Mouse (Mus musculus) layer of hippocampus, adult 6 months (tissue): ENCODE measurements around the gene Phrf1. TPM values are rescaled to one million over a fixed set of nuclear protein-coding genes. Genes with fewer than 3 reads are reported as not detected.

ENCODE experiments used
- long read RNA-seq, 2 experiments: library from polyadenylated mRNA; unstranded; transcript quantifications; one replicate each; pipeline ENCODE4 v2.0.0; 2019 to 2020
- microRNA-seq: library from miRNA; unstranded; fragments of <30 nt; microRNA quantifications from one replicate; pipeline ENCODE4 v1.2.0, GENCODE M21; 2020
- polyA plus RNA-seq: library from polyadenylated mRNA; unstranded; fragments of <200 nt; fragmentation: Nextera tagmentation; gene quantifications from 2 replicates; pipeline ENCODE4 v1.2.3, GENCODE M21; 2021

The Phrf1 gene
- 21.3 and 23.3 TPM in 2 replicates for polyA plus RNA-seq
- long read RNA-seq, experiment 1, full-length matches to known transcripts, result 4 of 41 reads
- long read RNA-seq, experiment 1, partial matches to known transcripts, result 24 of 41 reads
- long read RNA-seq, experiment 1, other reads (novel, unspliced or antisense), result 13 of 41 reads
- long read RNA-seq, experiment 2, full-length matches to known transcripts, result 27 of 133 reads
- long read RNA-seq, experiment 2, partial matches to known transcripts, result 71 of 133 reads
- long read RNA-seq, experiment 2, other reads (novel, unspliced or antisense), result 35 of 133 reads

DNA sequence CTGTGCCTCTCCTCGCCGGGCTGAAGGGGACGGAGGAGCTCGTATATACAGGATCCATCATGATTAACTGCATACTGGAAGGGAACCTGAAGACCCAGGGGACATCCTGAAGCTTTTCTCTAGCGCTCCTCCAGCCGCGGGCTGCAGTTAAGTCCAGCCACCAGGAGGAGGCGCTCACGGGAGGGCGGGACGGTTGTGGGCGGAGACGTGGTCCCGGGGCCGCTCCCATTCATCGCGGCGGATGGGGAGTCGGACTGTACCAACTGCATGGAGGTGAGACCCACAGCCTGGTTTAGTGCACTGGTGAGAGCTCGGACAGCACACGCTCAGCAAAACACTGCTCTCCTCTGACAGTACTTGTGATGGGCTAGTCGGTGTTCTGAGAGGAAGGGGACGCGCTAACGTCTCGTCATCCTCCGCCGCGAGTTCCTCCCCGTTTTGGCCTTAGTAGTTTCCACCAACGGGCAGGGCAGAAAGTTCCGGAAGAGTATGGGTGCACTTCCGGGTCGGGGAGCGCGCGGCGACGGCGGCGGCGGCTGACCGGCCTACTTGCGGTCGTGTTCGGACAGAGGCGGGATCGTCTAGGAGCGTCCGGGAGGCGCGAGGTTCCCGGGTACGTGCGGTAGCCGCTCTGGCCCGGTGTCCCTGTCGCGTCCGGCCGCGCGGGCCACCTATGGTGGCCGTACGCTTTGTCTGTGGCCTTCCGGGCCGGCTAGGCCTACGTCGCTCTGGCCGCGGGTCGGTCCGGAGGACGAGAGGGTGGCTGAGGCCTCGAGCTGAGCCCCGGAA, at the start of gene Phrf1:
Gene Phrf1, plus strand, starts transcription at position 506 of the 789 bp plus-strand sequence.

DNA sequence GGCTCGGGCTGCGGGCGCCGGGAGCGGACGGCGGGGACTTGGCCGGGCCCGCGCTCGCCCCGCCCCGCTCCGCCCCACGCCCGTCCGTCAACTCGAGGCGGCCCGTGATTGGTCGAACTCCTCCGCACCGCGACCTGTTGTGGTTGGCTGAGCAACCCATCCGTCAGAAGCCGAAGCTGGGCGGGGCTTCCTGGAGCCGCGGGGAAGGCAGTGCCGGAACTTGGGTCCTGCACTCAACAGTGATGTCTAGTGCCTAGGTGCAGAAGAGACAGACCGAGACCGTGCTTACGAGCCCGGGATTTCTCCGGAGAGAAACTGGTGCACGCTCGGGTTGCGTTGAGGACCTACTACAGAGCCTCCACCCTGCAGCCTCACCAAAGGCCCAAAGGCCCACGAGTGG, 34.6 kb upstream of the Phrf1 start, which contains the start of the genes Hras and Lrrc56:
Gene Hras, minus strand, starts transcription at position 58 of the 400 bp plus-strand sequence.
Gene Lrrc56, plus strand, starts transcription at position 210 of the 400 bp plus-strand sequence.

DNA sequence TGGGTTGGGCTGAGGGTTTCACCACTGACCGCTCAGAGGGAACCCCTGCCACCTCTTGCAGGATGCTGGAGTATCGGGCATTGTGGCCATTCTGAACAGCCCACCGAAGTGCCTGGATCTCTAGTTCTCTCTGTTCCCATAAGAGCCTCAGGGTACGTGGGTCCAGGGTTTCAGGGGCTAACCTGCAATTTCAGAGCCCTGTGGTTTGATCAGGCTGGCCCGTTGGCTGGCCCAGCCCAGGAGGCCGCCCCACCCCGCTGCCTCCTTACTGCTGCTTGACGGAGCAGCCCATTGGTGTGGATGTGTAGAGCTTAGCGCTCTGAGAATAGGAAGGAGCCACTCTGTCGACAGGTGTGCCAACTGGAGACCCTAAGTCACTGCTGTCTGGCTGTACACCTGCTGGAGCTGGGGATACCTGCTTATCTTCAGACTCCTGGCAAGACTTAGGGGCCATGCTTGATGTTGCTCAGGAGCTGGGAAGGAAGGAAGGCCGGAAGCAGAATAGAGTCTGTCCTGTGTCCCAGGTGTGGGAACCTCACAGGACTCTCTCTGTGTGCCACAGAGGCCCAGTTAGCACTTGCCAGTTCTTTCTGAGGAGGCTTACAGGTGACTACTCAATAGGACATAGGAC, 14.9 kb upstream of the Phrf1 start, which contains the start of gene Lmntd2:
Gene Lmntd2, minus strand, starts transcription at position 476 of the 631 bp plus-strand sequence.

DNA sequence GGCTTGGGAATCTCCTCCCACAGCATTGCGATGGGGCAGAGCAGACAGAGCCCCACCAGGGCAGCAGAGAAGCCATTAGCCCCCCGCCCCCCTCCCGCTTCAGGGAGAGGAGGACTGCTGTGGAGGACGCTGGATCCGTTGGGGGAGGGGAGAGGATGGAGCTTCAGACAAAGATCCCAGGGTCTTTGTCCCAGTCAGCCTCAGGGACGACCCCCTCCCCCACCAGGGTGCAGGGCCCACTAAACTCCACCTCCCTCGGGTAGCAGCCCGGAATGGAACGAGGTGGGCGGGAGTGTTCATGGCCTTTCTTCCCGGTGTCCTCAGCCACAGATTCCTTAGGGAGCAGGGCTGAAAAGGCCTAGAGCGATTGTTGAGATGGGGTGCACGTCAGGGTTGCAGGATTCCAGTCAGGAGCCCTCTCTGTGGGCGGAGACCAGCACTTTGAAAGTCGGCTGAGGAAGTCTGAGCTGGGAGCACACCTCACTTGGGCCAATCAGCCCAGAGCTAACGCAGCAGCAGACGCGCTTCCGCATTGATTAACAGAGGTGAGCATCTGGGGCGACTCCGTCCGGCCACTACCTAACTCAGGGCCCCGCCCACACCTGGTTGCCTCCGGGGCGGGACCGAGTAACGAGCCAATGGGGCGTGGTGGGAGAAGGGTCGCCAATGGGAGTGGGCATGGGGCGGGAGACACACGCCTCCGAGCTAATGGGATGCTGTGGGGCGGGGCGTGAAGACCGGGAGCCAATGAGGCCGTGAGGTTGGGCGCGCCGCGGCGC, 13.3 kb upstream of the Phrf1 start, which contains the start of gene Rassf7:
Gene Rassf7, plus strand, starts transcription at position 760 of the 779 bp plus-strand sequence.

DNA sequence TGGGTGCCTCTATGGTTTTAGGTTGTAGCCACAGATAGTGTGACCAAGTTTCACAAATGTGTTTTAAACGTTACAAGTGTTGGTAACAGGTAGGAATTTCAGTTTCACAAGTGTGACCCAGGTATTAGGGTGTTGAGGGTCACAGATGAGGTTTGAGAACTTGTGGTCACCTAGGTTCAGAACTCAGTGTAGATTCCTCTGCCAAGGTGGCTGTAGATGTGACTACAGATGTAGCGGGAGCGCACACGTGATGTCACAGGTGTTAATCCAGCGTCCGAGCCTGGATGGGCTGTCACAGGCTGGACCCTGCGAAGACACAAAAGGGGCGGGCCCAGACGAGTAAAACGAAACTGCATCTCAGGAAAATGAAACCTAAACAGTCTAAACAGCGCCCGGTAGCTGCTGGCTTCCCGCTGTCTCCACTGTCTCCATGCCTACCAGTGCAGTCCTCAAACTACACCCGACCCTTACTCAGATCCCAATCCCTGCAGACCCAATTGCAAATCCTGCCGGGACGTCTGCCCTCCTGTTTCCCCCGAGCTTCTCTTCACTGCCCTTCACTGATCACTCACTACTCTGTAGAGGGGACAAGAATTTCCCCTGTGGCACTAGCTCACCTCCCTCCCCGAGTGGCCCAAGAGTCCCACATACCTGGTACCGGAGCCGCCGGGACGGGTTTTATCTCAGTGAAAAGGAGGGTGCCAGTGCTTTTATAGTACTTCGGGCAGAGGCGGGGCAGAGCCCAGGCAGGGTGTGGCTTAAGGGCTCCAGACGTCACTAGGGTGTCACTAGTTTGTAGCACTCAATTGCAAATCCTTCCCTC, 37.4 kb downstream of the Phrf1 start, which contains the start of gene Irf7:
Gene Irf7, minus strand, starts transcription at position 743 of the 823 bp plus-strand sequence.

DNA sequence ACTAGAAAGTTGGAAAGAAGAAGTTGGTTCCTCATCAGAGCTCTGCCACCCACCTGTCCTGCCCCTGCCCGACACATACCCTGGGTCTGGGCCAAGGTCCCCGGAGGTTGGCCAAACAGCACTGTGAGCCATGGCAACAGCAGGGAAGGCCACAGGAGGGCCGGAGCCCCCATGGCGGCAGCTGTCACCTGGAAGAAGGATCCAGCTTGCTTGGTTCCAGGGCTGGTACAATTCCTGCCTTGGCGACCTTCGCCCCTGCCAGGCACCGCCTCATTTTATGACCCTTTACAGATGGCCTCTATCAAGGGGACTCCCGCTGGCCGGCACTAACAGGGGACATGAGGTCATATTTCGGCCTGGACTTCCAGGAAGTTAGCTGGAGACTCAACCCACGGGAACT, 48.0 kb downstream of the Phrf1 start, which contains the start of gene Cdhr5:
Gene Cdhr5, minus strand, starts transcription at position 241 of the 400 bp plus-strand sequence.

DNA sequence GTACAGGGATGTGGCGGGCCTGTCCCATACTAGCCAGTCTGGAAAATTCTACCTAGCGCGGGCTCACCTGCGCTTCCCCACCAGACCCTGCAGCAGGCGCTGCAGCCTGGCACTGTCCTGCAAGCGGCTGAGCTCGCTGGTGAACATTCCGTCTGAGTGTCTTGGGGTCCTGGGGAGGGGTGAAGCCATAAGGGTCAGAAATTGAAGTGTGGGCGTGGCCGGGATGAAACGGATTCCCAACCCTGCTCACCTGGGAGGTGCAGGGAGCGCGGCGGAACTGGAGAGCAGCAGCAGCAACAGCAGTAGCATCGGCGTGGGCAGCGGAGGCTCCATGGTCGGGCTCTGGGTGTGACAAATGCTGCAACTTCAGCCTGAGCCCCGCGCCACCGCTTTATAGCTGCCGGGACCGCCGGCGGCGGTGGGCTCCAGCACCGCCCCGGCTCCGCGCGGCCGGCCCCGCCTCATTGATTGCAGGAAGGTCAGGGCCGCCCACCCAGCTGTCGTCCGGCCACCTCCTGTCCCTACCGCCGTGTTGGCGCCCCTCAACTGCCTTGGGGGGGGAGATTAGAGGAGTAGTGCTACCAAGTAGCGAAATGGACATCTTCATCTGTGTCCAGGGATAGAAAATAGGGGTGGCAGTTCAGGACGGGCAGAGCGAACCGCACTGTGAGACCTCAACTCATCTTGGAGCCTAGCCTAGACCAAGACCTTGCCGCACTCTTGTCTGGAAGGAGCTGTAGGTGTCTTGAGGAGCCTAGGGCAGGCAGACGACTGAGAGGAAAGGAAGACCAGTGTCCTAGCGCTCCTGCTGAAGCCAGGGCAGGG, 50.4 kb downstream of the Phrf1 start, which contains the start of gene Sct:
Gene Sct, minus strand, starts transcription at position 368 of the 825 bp plus-strand sequence.

DNA sequence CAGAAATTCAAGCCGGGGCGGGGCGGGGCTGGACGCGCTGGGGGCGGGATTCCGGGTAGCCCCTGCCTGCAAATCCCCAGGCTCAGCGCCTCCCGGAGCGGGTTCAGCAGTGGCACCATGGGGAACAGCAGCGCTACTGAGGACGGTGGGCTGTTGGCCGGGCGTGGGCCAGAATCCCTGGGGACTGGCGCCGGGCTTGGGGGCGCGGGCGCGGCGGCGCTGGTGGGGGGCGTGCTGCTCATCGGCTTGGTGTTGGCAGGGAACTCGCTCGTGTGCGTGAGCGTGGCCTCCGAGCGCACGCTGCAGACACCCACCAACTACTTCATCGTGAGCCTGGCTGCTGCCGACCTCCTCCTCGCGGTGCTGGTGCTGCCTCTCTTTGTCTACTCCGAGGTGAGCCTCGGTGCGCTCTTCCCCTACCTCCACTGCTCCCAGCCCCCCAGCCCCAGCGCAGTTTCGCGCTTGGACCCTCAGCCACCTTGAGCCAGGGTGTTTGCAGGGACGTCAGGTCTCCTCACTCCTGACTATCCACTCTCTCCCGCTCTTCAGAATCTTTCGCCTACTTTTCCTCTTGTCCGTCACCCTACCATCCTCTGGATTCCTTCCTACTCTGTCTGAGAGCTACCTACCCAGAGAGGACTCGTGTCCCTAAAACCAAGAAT, 63.5 kb downstream of the Phrf1 start, which contains the start of gene Drd4:
Gene Drd4, plus strand, starts transcription at position 86 of the 662 bp plus-strand sequence.

Small RNAs within 50 kb of the gene (microRNA-seq; reads per million reads assigned to microRNA genes)
- 164 reads per million, percentile 63 among the genes with 10 or more reads in this experiment for gene Mir210

Other genes with a start within 250 kb of the Phrf1 start
- gene Ifitm3, start 218.0 kb upstream of the Phrf1 start, polyA plus RNA-seq, result 59.4 and 78.8 TPM in 2 replicates
- gene Ifitm6, start 210.9 kb upstream of the Phrf1 start, polyA plus RNA-seq, result 0.31 TPM in 1 of 2 replicates, not detected in the other
- gene Gm17387, start 199.7 kb upstream of the Phrf1 start, polyA plus RNA-seq, result not detected in 2 replicates
- gene B4galnt4, start 167.7 kb upstream of the Phrf1 start, polyA plus RNA-seq, result 16.5 and 19.8 TPM in 2 replicates
- 0.25 and 0.46 TPM in 2 replicates for gene Pkp3, start 150.6 kb upstream of the Phrf1 start, polyA plus RNA-seq
- 1.5 and 1.6 TPM in 2 replicates for gene Sigirr, start 128.2 kb upstream of the Phrf1 start, polyA plus RNA-seq
- 0.04 TPM in 1 of 2 replicates, not detected in the other for gene Ano9, start 111.0 kb upstream of the Phrf1 start, polyA plus RNA-seq
- 38.2 and 41.7 TPM in 2 replicates for gene Ptdss2, start 106.4 kb upstream of the Phrf1 start, polyA plus RNA-seq
- 64.0 and 68.9 TPM in 2 replicates for gene Rnh1, start 55.9 kb upstream of the Phrf1 start, polyA plus RNA-seq
- 44.0 and 48.3 TPM in 2 replicates for gene Hras, start 34.8 kb upstream of the Phrf1 start, polyA plus RNA-seq
- 3.0 and 3.7 TPM in 2 replicates for gene Lrrc56, start 34.6 kb upstream of the Phrf1 start, polyA plus RNA-seq
- 0.19 TPM in 1 of 2 replicates, not detected in the other for gene Lmntd2, start 14.7 kb upstream of the Phrf1 start, polyA plus RNA-seq
- 2.4 and 2.5 TPM in 2 replicates for gene Rassf7, start 12.9 kb upstream of the Phrf1 start, polyA plus RNA-seq
- 2.7 TPM in 2 replicates for gene Irf7, start 37.7 kb downstream of the Phrf1 start, polyA plus RNA-seq
- gene Cdhr5, start 48.0 kb downstream of the Phrf1 start, polyA plus RNA-seq, result 0.06 TPM in 1 of 2 replicates, not detected in the other
- gene Sct, start 50.3 kb downstream of the Phrf1 start, polyA plus RNA-seq, result 0.67 and 0.82 TPM in 2 replicates
- gene Drd4, start 63.2 kb downstream of the Phrf1 start, polyA plus RNA-seq, result 0.09 and 0.15 TPM in 2 replicates
- 65.4 and 72.8 TPM in 2 replicates for gene Deaf1, start 98.9 kb downstream of the Phrf1 start, polyA plus RNA-seq
- 32.9 and 33.3 TPM in 2 replicates for gene Tmem80, start 99.0 kb downstream of the Phrf1 start, polyA plus RNA-seq
- gene Eps8l2, start 110.1 kb downstream of the Phrf1 start, polyA plus RNA-seq, result 2.8 and 5.0 TPM in 2 replicates
- 301 and 321 TPM in 2 replicates for gene Taldo1, start 163.4 kb downstream of the Phrf1 start, polyA plus RNA-seq
- 46.9 and 50.3 TPM in 2 replicates for gene Gatd1, start 185.4 kb downstream of the Phrf1 start, polyA plus RNA-seq
- gene Cend1, start 200.7 kb downstream of the Phrf1 start, polyA plus RNA-seq, result 138 and 162 TPM in 2 replicates
- gene Slc25a22, start 209.1 kb downstream of the Phrf1 start, polyA plus RNA-seq, result 111 and 136 TPM in 2 replicates
- gene Pidd1, start 215.2 kb downstream of the Phrf1 start, polyA plus RNA-seq, result 0.33 and 0.48 TPM in 2 replicates
- 2,193 and 2,396 TPM in 2 replicates for gene Rplp2, start 218.6 kb downstream of the Phrf1 start, polyA plus RNA-seq
- gene Pnpla2, start 226.4 kb downstream of the Phrf1 start, polyA plus RNA-seq, result 14.8 and 16.6 TPM in 2 replicates
- 2.9 and 4.7 TPM in 2 replicates for gene Cracr2b, start 232.3 kb downstream of the Phrf1 start, polyA plus RNA-seq
- gene Cd151, start 238.6 kb downstream of the Phrf1 start, polyA plus RNA-seq, result 34.7 and 46.2 TPM in 2 replicates
- 91.9 and 96.6 TPM in 2 replicates for gene Polr2l, start 246.3 kb downstream of the Phrf1 start, polyA plus RNA-seq
- 27.1 and 34.9 TPM in 2 replicates for gene Tspan4, start 246.5 kb downstream of the Phrf1 start, polyA plus RNA-seq